10 mouse cellular contexts compared by ENCODE assay signal in genomic region chr15:80801597-80801996, GRCm38 (mm10).
A peak's percentile ranks its signal among the peaks of the same experiment; 100 is the strongest.
DNase-seq lines count a peak whose midpoint lies in the region; ATAC-seq and TF ChIP-seq lines count a peak whose summit lies in the region.
"Had no signal": no experiment of that assay in that cellular context is flagged by ENCODE, and none has a peak within 500 bp of the region (broad histone marks: within the 10 kb centered on the region; RNA-seq: fewer than 3 reads in every experiment).

No protein-coding gene starts in this region.

- H3K4me3 ChIP-seq in heart, embryonic 13.5 days = no peak overlapping the region
- H3K4me3 ChIP-seq in embryonic facial prominence, embryonic 12.5 days = no peak overlapping the region
- H3K4me3 ChIP-seq in hindbrain, postnatal 0 days (ENCODE audit: low read length) = peak overlapping the region; percentile 10; the same call in 1 of the 2 replicates
- peak overlapping the region; percentile 65; the same call in 1 of the 2 replicates for H3K4me3 ChIP-seq in midbrain, embryonic 14.5 days (replicated peaks; ENCODE audit: low read depth, low read length)

- H3K9me3 ChIP-seq in heart, embryonic 13.5 days = no peaks in the 10 kb centered on the region
- no peaks in the 10 kb centered on the region for H3K9me3 ChIP-seq in embryonic facial prominence, embryonic 12.5 days
- H3K9me3 ChIP-seq in hindbrain, postnatal 0 days (ENCODE audit: low read length) = no peaks in the 10 kb centered on the region
- H3K9me3 ChIP-seq in midbrain, embryonic 14.5 days (ENCODE audit: control insufficient read depth, low read length) = no peaks in the 10 kb centered on the region

- no peak for ATAC-seq in heart, embryonic 13.5 days (ENCODE audit: extremely low read depth, insufficient number of reproducible peaks, low FRiP score, low TSS enrichment)
- no peak for ATAC-seq in embryonic facial prominence, embryonic 12.5 days (ENCODE audit: insufficient number of reproducible peaks, insufficient read depth, low FRiP score, low TSS enrichment)
- ATAC-seq in hindbrain, postnatal 0 days = no peak
- ATAC-seq in midbrain, embryonic 14.5 days (ENCODE audit: low FRiP score, low TSS enrichment) = no peak

- intact Hi-C loops in heart, postnatal 14 days (cut with DNase I) = no loop called here

- H3K36me3 ChIP-seq in heart, embryonic 13.5 days = no peaks in the 10 kb centered on the region
- H3K36me3 ChIP-seq in embryonic facial prominence, embryonic 12.5 days = no peaks in the 10 kb centered on the region
- no peaks in the 10 kb centered on the region for H3K36me3 ChIP-seq in hindbrain, postnatal 0 days (ENCODE audit: insufficient read depth, low read length)
- H3K36me3 ChIP-seq in midbrain, embryonic 14.5 days (ENCODE audit: control insufficient read depth, insufficient read depth, low read length) = no peaks in the 10 kb centered on the region

- DNase-seq in heart, postnatal 14 days = no peak
- no peak for DNase-seq in hindbrain, postnatal 0 days (ENCODE audit: low spot score)
- DNase-seq in midbrain, embryonic 14.5 days = no peak
- DNase-seq in kidney, postnatal 10 days = no peak
- DNase-seq in frontal cortex, postnatal 25 days (ENCODE audit: low spot score in 2 of 2) = no peak
- no peak for DNase-seq in layer of hippocampus, adult 8-10 months (ENCODE audit: low spot score in 2 of 2)
- DNase-seq: cerebellum, adult 8-10 months; heart, postnatal 4 days had no signal

- H3K27ac ChIP-seq in heart, embryonic 13.5 days (replicated peaks) = no peak overlapping the region
- no peak overlapping the region for H3K27ac ChIP-seq in embryonic facial prominence, embryonic 12.5 days
- H3K27ac ChIP-seq in hindbrain, postnatal 0 days = no peak overlapping the region
- H3K27ac ChIP-seq in midbrain, embryonic 14.5 days (replicated peaks; ENCODE audit: low read depth, low read length) = no peak overlapping the region

- no peaks in the 10 kb centered on the region for H3K27me3 ChIP-seq in heart, embryonic 13.5 days (replicated peaks)
- no peaks in the 10 kb centered on the region for H3K27me3 ChIP-seq in embryonic facial prominence, embryonic 12.5 days
- no peaks in the 10 kb centered on the region for H3K27me3 ChIP-seq in hindbrain, postnatal 0 days (ENCODE audit: insufficient read depth, low read length)
- H3K27me3 ChIP-seq in midbrain, embryonic 14.5 days (ENCODE audit: control insufficient read depth, insufficient read depth, low read length) = no peaks in the 10 kb centered on the region

- peaks cover 63% of the 10 kb centered on the region for H3K4me1 ChIP-seq in heart, embryonic 13.5 days
- peaks cover 29% of the 10 kb centered on the region for H3K4me1 ChIP-seq in embryonic facial prominence, embryonic 12.5 days
- H3K4me1 ChIP-seq in hindbrain, postnatal 0 days (ENCODE audit: insufficient read depth, low read length) = peaks cover 16% of the 10 kb centered on the region
- H3K4me1 ChIP-seq in midbrain, embryonic 14.5 days (ENCODE audit: control insufficient read depth, insufficient read depth, low read length) = peaks cover 39% of the 10 kb centered on the region

- WGBS in heart, embryonic 13.5 days = 30% methylated on average over 1 of the region's 1 CpGs
- 26% methylated on average over 1 of the region's 1 CpGs for WGBS in embryonic facial prominence, embryonic 12.5 days
- WGBS in hindbrain, postnatal 0 days = 34% methylated on average over 1 of the region's 1 CpGs
- 56% methylated on average over 1 of the region's 1 CpGs for WGBS in midbrain, embryonic 14.5 days

- no peak for TF ChIP-seq CTCF in hindbrain, postnatal 0 days (IDR thresholded peaks at IDR 0.05; ENCODE audit: low read depth)

- peak overlapping the region; percentile 72 for H3K4me2 ChIP-seq in heart, embryonic 13.5 days
- H3K4me2 ChIP-seq in embryonic facial prominence, embryonic 12.5 days (replicated peaks) = peak overlapping the region; percentile 63
- H3K4me2 ChIP-seq in hindbrain, postnatal 0 days (ENCODE audit: low read depth, low read length) = peak overlapping the region; percentile 82
- peak overlapping the region; percentile 70 for H3K4me2 ChIP-seq in midbrain, embryonic 14.5 days (ENCODE audit: low read length)

- H3K9ac ChIP-seq in heart, embryonic 13.5 days = no peak overlapping the region; the same call in 1 of the 2 replicates
- no peak overlapping the region for H3K9ac ChIP-seq in embryonic facial prominence, embryonic 12.5 days
- H3K9ac ChIP-seq in hindbrain, postnatal 0 days (replicated peaks; ENCODE audit: low read length) = no peak overlapping the region
- H3K9ac ChIP-seq in midbrain, embryonic 14.5 days (replicated peaks; ENCODE audit: low read length) = no peak overlapping the region

Comparison
In these comparisons a context has a peak if more than half of its experiments do, and no peak if none do; other contexts are left out.
1. H3K4me3 ChIP-seq: peak in hindbrain, postnatal 0 days (single experiment) and midbrain, embryonic 14.5 days (single experiment); none in heart, embryonic 13.5 days (single experiment) and embryonic facial prominence, embryonic 12.5 days (single experiment).
2. Peak in every context shown above with its lines, with median percentiles within 50 percentile points of each other: H3K4me2 ChIP-seq.